Mouse (Mus musculus) intestine, postnatal 0 days (tissue): ENCODE results near the gene Myh9. TPM values are rescaled to one million over a fixed set of nuclear protein-coding genes. Genes with fewer than 3 reads are reported as not detected.
"Not testable (repeated sequence)": the region's sequence is repeated elsewhere in the genome, so short reads cannot be mapped to it uniquely, and the experiment has no call there.

Source experiments
- ATAC-seq: fragments of 200-750 bp; cut with Nextera tagmentation; 2 replicates; pipeline ENCODE4 v1.8.0; 2017; ENCODE audit warnings: mild to moderate bottlenecking, moderate TSS enrichment, moderate library complexity
- H3K27ac ChIP-seq: fragments of 300-500 bp; sonication (generic); 2 replicates; pipeline ENCODE4 v1.5.1; 2014; ENCODE audit warnings: mild to moderate bottlenecking, low read depth, low read length, moderate library complexity
- H3K27me3 ChIP-seq: fragments of 300-500 bp; sonication (generic); replicated peaks from 2 replicates; pipeline ENCODE4 v1.6.1; 2014; ENCODE audit warnings: low read length, mixed read lengths; ENCODE audit not compliant: control insufficient read depth, insufficient read depth
- H3K36me3 ChIP-seq: fragments of 300-500 bp; sonication (generic); 2 replicates; pipeline ENCODE4 v1.6.1; 2014; ENCODE audit warnings: mild to moderate bottlenecking, moderate library complexity; ENCODE audit not compliant: control insufficient read depth, insufficient read depth
- H3K4me1 ChIP-seq: fragments of 300-500 bp; sonication (generic); replicated peaks from 2 replicates; pipeline ENCODE4 v1.6.1; 2014; ENCODE audit warnings: antibody characterized with exemption, low read length, mixed read lengths; ENCODE audit not compliant: control insufficient read depth, insufficient read depth
- H3K4me2 ChIP-seq: fragments of 300-500 bp; sonication (generic); replicated peaks from 2 replicates; pipeline ENCODE4 v1.6.1; 2014; ENCODE audit warnings: low read depth, mild to moderate bottlenecking, moderate library complexity
- H3K4me3 ChIP-seq: fragments of 300-500 bp; sonication (generic); 2 replicates; pipeline ENCODE4 v1.5.1; 2014; ENCODE audit warnings: low read depth, low read length
- H3K9ac ChIP-seq: fragments of 300-500 bp; sonication (generic); 2 replicates; pipeline ENCODE4 v1.6.1; 2014; ENCODE audit warnings: mild to moderate bottlenecking, low read depth, low read length
- H3K9me3 ChIP-seq: fragments of 300-500 bp; sonication (generic); 2 replicates; pipeline ENCODE4 v1.6.1; 2016; ENCODE audit warnings: mixed run types; ENCODE audit not compliant: control insufficient read depth
- CTCF ChIP-seq: sonication (generic); IDR thresholded peaks from 2 replicates; pipeline ENCODE4 v1.5.1; 2016; ENCODE audit warnings: low read depth, mild to moderate bottlenecking, control low read depth, antibody characterized with exemption, moderate library complexity
- WGBS: fragments of 180-500 bp; shearing (Covaris S2); extraction: QIAGEN DNeasy Blood & Tissue Kit; methylation state at CpG from one replicate; pipeline ENCODE4 v1.1.7; 2014; 5-methylcytosine and 5-hydroxymethylcytosine counted together
- polyA plus RNA-seq: library from polyadenylated mRNA; unstranded; fragments of >200 nt; fragmentation: Nextera tagmentation; extraction: Ambion mirVana; gene quantifications from 2 replicates; pipeline ENCODE4 v1.2.1, GENCODE M21; 2015

The Myh9 gene
- polyA plus RNA-seq, 1 experiment from 2014 or later: 25.7 TPM

GRCm38 (mm10) chr15:77873564-77873963 lies 31.6 kb upstream of the Myh9 start:
- H3K4me3 ChIP-seq: no peak overlapping the region
- no peak overlapping the region for H3K4me2 ChIP-seq
- no peak for ATAC-seq
- H3K9ac ChIP-seq: no peak overlapping the region
- WGBS: 53% methylated on average over 2 of the region's 2 CpGs
- H3K27me3 ChIP-seq: no peaks in the 10 kb centered on the region
- H3K36me3 ChIP-seq: no peaks in the 10 kb centered on the region
- no peak overlapping the region for H3K27ac ChIP-seq
- H3K4me1 ChIP-seq: peaks cover 8% of the 10 kb centered on the region; the same call in 1 of the 2 replicates
- TF ChIP-seq CTCF: no peak
- H3K9me3 ChIP-seq: no peaks in the 10 kb centered on the region

- 41% methylated on average over 3 of the region's 3 CpGs for WGBS
- Histone ChIP-seq H3K9me3 (no peaks in the 10 kb centered on the region), H3K4me1 (peaks cover 8% of the 10 kb centered on the region; the same call in 1 of the 2 replicates), H3K27ac (peak overlapping the region; percentile 28; the same call in 1 of the 2 replicates), H3K4me2 (no peak overlapping the region), H3K9ac (no peak overlapping the region), H3K27me3 (no peaks in the 10 kb centered on the region), H3K36me3 (no peaks in the 10 kb centered on the region), H3K4me3 (no peak overlapping the region)
- peak; percentile 91 for ATAC-seq
- no peak for TF ChIP-seq CTCF
Measured at GRCm38 (mm10) chr15:77872996-77873395, 31.0 kb upstream of the Myh9 start.

- 87% methylated on average over 5 of the region's 5 CpGs for WGBS
- no peak for ATAC-seq
Measured at GRCm38 (mm10) chr15:77868340-77868739, 26.4 kb upstream of the Myh9 start.

GRCm38 (mm10) chr15:77867231-77867968 lies 25.4 kb upstream of the Myh9 start:
- not testable (repeated sequence) for H3K9ac ChIP-seq, ATAC-seq, H3K9me3 ChIP-seq, H3K27ac ChIP-seq, H3K27me3 ChIP-seq, H3K4me2 ChIP-seq, H3K4me3 ChIP-seq, H3K4me1 ChIP-seq, H3K36me3 ChIP-seq
- TF ChIP-seq CTCF: 0 out of 2 replicates have a peak, but pooled peaks have one; percentile 18
- 83% methylated on average over 8 of the region's 10 CpGs for WGBS

More at GRCm38 (mm10) chr15:77868340-77868739, 26.4 kb upstream of the Myh9 start:
- Histone ChIP-seq H3K4me1 (peaks cover 6% of the 10 kb centered on the region; the same call in 1 of the 2 replicates), H3K27ac (no peak overlapping the region), H3K4me2 (no peak overlapping the region), H3K27me3 (no peaks in the 10 kb centered on the region), H3K9me3 (no peaks in the 10 kb centered on the region), H3K4me3 (no peak overlapping the region), H3K9ac (no peak overlapping the region), H3K36me3 (no peaks in the 10 kb centered on the region)
- no peak for TF ChIP-seq CTCF

GRCm38 (mm10) chr15:77866583-77867220 lies 24.7 kb upstream of the Myh9 start:
- Histone ChIP-seq H3K9ac (no peak overlapping the region), H3K4me3 (no peak overlapping the region), H3K36me3 (no peaks in the 10 kb centered on the region), H3K9me3 (no peaks in the 10 kb centered on the region), H3K4me1 (peaks cover 6% of the 10 kb centered on the region; the same call in 1 of the 2 replicates), H3K4me2 (no peak overlapping the region), H3K27ac (no peak overlapping the region), H3K27me3 (no peaks in the 10 kb centered on the region)
- ATAC-seq: peak; percentile 77
- no peak for TF ChIP-seq CTCF
- WGBS: 40% methylated on average over 11 of the region's 11 CpGs

- no peak overlapping the region for H3K4me3 ChIP-seq
- H3K9me3 ChIP-seq: no peaks in the 10 kb centered on the region
- H3K4me1 ChIP-seq: peaks cover 6% of the 10 kb centered on the region; the same call in 1 of the 2 replicates
- H3K36me3 ChIP-seq: no peaks in the 10 kb centered on the region
- H3K27me3 ChIP-seq: no peaks in the 10 kb centered on the region
- H3K27ac ChIP-seq: no peak overlapping the region
- no peak overlapping the region for H3K9ac ChIP-seq
- H3K4me2 ChIP-seq: no peak overlapping the region
- no peak for TF ChIP-seq CTCF
- 60% methylated on average over 9 of the region's 9 CpGs for WGBS
- no peak for ATAC-seq
Measured at GRCm38 (mm10) chr15:77864063-77864758, 22.2 kb upstream of the Myh9 start.
